Mouse (Mus musculus) stomach, embryonic 14.5 days (tissue): ENCODE data around the gene Cdr2l. TPM values are rescaled to one million over a fixed set of nuclear protein-coding genes. Genes with fewer than 3 reads are reported as not detected.
A peak's percentile ranks its signal among the peaks of the same experiment; 100 is the strongest.
"Not testable (repeated sequence)": the region's sequence is repeated elsewhere in the genome, so short reads cannot be mapped to it uniquely, and the experiment has no call there.

Experiments used
- ATAC-seq: fragments of 200-750 bp; cut with Nextera tagmentation; 2 replicates; pipeline ENCODE4 v1.8.0; 2017; ENCODE audit warnings: low read depth, moderate TSS enrichment; ENCODE audit not compliant: insufficient number of reproducible peaks, insufficient read depth, low FRiP score
- H3K27ac ChIP-seq: fragments of 300-500 bp; sonication (generic); 2 replicates; pipeline ENCODE4 v1.5.1; 2014; ENCODE audit warnings: mild to moderate bottlenecking, low read length, moderate library complexity, mixed read lengths
- H3K27me3 ChIP-seq: fragments of 300-500 bp; sonication (generic); 2 replicates; pipeline ENCODE4 v1.6.1; 2014; ENCODE audit warnings: low read length, control low read depth, mixed read lengths; ENCODE audit not compliant: control insufficient read depth, insufficient read depth
- H3K36me3 ChIP-seq: fragments of 300-500 bp; sonication (generic); 2 replicates; pipeline ENCODE4 v1.6.1; 2014; ENCODE audit warnings: mild to moderate bottlenecking, control low read depth, low read length, moderate library complexity, mixed read lengths; ENCODE audit not compliant: control insufficient read depth, insufficient read depth
- H3K4me1 ChIP-seq: fragments of 300-500 bp; sonication (generic); 2 replicates; pipeline ENCODE4 v1.6.1; 2014; ENCODE audit warnings: low read length, control low read depth, mixed read lengths; ENCODE audit not compliant: control insufficient read depth, insufficient read depth
- H3K4me2 ChIP-seq: fragments of 300-500 bp; sonication (generic); replicated peaks from 2 replicates; pipeline ENCODE4 v1.6.1; 2014; ENCODE audit warnings: low read depth, low read length, control low read depth
- H3K4me3 ChIP-seq: fragments of 300-500 bp; sonication (generic); 2 replicates; pipeline ENCODE4 v1.5.1; 2014; ENCODE audit warnings: low read depth, low read length, control low read depth
- H3K9ac ChIP-seq: fragments of 300-500 bp; sonication (generic); replicated peaks from 2 replicates; pipeline ENCODE4 v1.6.1; 2014; ENCODE audit warnings: low read depth, mild to moderate bottlenecking, control low read depth, low read length, moderate library complexity, mixed read lengths
- H3K9me3 ChIP-seq: fragments of 300-500 bp; sonication (generic); 2 replicates; pipeline ENCODE4 v1.6.1; 2016; ENCODE audit warnings: low read depth, low read length, control low read depth; ENCODE audit not compliant: control insufficient read depth
- WGBS: fragments of 180-500 bp; shearing (Covaris S2); extraction: QIAGEN DNeasy Blood & Tissue Kit; methylation state at CpG from one replicate; pipeline ENCODE4 v1.1.7; 2014; 5-methylcytosine and 5-hydroxymethylcytosine counted together
- polyA plus RNA-seq: library from polyadenylated mRNA; unstranded; fragments of >200 nt; fragmentation: Nextera tagmentation; extraction: Ambion mirVana; gene quantifications from 2 replicates; pipeline ENCODE4 v1.2.1, GENCODE M21; 2014

Cdr2l gene
- polyA plus RNA-seq, 1 experiment from 2014 or later: 12.6 TPM

DNA sequence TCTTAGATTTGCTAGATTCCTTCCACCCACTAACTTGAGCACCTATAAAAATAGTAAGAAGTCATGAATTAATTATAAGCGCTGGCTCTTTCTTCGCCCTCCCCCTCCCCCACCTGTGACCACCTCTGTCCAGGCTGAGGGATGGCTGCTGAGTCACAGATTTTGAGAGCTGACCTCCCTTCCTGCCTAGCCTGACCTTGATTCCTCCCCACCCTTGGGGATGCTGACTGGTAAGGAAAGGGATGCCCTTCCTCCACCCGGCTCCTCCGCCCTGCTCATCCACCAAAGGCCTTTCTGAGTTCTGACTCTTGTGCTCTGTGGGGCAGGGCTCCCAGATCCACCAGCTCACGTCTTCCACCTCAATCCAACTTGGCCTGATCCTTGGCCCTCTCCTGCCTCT, 2.9 kb downstream of the Cdr2l start:
- no peaks in the 10 kb centered on the region for H3K36me3 ChIP-seq
- H3K9me3 ChIP-seq: no peaks in the 10 kb centered on the region
- H3K27ac ChIP-seq: no peak overlapping the region
- peaks cover 35% of the 10 kb centered on the region for H3K4me1 ChIP-seq
- H3K4me3 ChIP-seq: no peak overlapping the region
- no peak for ATAC-seq
- 82% methylated on average over 5 of the region's 5 CpGs for WGBS
- no peaks in the 10 kb centered on the region for H3K27me3 ChIP-seq
- no peak overlapping the region for H3K4me2 ChIP-seq
- no peak overlapping the region for H3K9ac ChIP-seq

DNA sequence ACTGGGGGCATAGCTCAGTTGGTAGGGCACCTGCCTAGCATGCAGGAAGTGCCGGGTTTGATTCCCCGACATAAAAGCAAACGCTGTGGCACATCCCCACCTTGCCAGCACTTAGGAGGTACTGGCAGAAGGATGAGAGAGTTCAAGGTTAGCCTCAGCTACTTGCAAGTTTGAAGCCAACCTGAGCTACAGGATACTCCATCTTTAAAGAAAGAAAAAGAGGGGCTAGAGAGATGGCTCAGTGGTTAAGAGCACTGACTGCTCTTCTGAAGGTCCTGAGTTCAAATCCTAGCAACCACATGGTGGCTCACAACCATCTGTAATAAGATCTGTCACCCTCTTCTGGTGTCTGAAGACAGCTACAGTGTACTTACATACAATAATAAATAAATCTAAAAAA, 5.1 kb downstream of the Cdr2l start:
- not testable (repeated sequence) for H3K27me3 ChIP-seq, H3K9me3 ChIP-seq, H3K4me2 ChIP-seq, H3K9ac ChIP-seq, H3K27ac ChIP-seq, H3K4me3 ChIP-seq, ATAC-seq, H3K36me3 ChIP-seq
- WGBS: 90% methylated on average over 3 of the region's 3 CpGs
- H3K4me1 ChIP-seq: peaks cover 27% of the 10 kb centered on the region

DNA sequence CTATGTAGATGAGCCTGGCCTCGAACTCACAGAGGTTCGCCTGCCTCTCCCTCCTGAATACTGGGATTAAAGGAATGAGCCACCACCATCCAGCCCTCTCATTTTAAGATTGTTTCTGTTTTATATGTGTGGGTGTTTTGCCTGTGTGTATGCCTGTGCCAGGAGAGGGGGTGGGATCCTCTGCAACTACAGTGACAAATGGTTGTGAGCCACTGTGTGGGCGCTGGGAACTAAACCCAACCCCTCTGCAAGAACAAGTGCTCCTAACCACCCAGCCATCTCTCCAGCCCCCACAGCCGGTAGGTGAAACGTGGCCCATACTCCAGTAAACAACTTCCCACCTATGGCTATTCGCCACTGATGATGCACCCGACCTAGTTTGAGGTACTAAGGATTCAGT, 9.6 kb downstream of the Cdr2l start:
- peaks cover 19% of the 10 kb centered on the region; the same call in 1 of the 2 replicates for H3K36me3 ChIP-seq
- ATAC-seq: no peak
- no peak overlapping the region for H3K4me2 ChIP-seq
- H3K27ac ChIP-seq: no peak overlapping the region
- no peaks in the 10 kb centered on the region for H3K27me3 ChIP-seq
- H3K9ac ChIP-seq: no peak overlapping the region
- H3K4me1 ChIP-seq: no peaks in the 10 kb centered on the region
- H3K4me3 ChIP-seq: no peak overlapping the region
- no peaks in the 10 kb centered on the region for H3K9me3 ChIP-seq
- 93% methylated on average over 7 of the region's 7 CpGs for WGBS

DNA sequence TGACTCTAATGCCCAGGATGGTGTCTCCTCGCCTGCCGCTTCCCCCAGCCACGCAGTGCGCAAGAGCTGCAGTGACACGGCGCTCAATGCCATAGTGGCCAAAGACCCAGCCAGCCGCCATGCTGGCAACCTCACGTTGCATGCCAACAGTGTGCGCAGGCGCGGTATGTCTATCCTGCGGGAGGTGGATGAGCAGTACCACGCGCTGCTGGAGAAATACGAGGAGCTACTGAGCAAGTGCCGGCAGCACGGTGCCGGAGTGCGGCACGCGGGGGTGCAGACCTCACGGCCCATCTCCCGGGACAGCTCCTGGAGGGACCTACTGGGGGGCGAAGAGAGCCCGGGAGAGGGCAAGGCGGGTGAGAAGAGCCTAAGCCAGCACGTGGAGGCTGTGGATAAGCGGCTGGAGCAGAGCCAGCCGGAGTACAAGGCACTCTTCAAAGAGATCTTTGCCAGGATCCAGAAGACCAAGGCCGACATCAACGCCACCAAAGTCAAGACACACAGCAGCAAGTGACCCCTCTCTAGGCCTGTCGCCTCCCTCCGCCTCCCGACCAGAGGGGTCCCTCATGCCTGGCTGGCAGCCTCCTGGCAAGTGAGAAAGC, 12.1 kb downstream of the Cdr2l start:
- H3K9ac ChIP-seq: no peak overlapping the region
- no peak overlapping the region for H3K27ac ChIP-seq
- peaks cover 19% of the 10 kb centered on the region; the same call in 1 of the 2 replicates for H3K36me3 ChIP-seq
- no peaks in the 10 kb centered on the region for H3K9me3 ChIP-seq
- 0 out of 2 replicates have a peak, but pooled peaks have one; percentile 28 for ATAC-seq
- H3K27me3 ChIP-seq: no peaks in the 10 kb centered on the region
- H3K4me2 ChIP-seq: peak overlapping the region; percentile 5; the same call in 1 of the 2 replicates
- H3K4me3 ChIP-seq: no peak overlapping the region
- H3K4me1 ChIP-seq: no peaks in the 10 kb centered on the region
- 63% methylated on average over 34 of the region's 34 CpGs for WGBS

DNA sequence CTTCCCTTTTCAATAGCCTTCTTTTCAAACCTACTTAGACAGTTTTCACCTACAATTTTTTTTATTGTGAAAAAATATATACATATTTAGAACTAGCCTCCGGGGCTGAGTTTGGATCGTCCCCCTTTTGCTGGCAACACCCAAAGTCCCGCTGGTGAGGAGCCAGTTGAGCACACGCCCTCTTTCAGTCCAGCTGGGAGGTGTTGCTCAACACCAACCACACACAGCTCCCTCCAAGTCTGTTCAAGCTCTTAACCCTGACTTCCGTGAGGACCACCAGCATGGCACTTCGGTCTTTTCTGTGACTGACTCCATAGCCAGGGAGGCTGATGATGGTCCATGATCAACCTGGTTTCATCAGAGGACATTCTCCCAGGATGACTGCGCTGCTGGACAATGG, 16.4 kb downstream of the Cdr2l start:
- H3K36me3 ChIP-seq: peaks cover 8% of the 10 kb centered on the region; the same call in 1 of the 2 replicates
- H3K4me3 ChIP-seq: no peak overlapping the region
- no peak overlapping the region for H3K4me2 ChIP-seq
- no peak overlapping the region for H3K9ac ChIP-seq
- H3K27me3 ChIP-seq: no peaks in the 10 kb centered on the region
- H3K9me3 ChIP-seq: no peaks in the 10 kb centered on the region
- H3K4me1 ChIP-seq: no peaks in the 10 kb centered on the region
- 76% methylated on average over 7 of the region's 7 CpGs for WGBS
- ATAC-seq: no peak
- H3K27ac ChIP-seq: no peak overlapping the region

DNA sequence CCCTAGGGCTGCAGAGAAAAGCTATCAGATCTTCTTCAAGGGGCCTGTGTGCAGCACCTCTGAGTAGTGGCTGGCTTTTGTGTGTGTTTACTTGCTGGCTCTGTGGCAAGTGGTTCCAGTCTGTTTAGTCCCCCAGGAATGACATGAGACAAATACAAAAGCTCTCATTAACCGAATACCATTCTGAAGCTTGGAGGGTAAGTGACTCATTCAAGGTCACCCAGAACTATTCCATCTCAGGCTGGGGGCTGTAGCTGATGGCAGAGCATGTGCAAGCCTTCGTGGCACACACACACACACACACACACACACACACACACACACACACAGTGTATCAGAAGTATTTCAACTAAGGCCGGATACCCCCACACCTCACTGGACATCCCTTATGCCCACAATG, 18.4 kb downstream of the Cdr2l start:
- Histone ChIP-seq H3K27ac (no peak overlapping the region), H3K4me3 (no peak overlapping the region)

DNA sequence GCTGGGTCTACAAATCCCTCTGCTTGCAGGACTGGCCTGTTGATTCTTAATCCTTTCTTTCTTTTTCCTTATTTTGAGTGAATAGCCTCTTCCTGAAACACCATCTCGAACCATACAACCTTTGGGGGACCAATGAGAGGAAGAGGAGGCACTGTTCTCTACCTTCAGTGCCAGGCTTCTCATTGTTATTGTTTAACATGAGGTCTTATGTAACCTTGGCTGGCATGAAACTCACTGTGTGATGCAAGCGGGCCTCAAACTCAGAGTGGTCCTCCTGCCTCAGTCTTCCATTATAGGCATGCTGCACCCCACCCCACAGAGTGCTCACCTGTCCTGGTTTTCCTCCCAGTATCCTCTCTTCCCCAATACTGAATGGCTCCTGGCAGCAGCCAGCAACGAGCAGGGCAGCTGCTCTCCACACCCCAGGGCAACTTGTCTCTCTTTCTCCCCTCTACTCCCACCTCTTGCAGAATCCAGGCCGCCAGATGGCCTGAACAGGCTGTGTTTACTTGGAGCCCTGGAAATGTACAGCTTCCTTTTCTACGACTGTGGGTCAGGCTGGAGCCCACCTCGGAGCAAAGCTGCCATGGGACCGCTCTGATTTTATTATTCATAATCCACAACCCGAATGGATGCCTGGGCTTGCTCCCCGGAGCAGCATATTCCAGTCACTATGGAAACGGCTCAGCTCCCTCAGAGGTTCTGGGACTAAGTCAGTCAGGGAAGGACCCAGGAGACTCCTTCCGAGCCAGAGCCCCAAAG, 19.1 kb downstream of the Cdr2l start:
- Histone ChIP-seq H3K9me3 (no peaks in the 10 kb centered on the region), H3K4me1 (peaks cover 7% of the 10 kb centered on the region), H3K4me3 (no peak overlapping the region), H3K36me3 (no peaks in the 10 kb centered on the region), H3K9ac (no peak overlapping the region), H3K4me2 (no peak overlapping the region), H3K27me3 (no peaks in the 10 kb centered on the region), H3K27ac (no peak overlapping the region)
- WGBS: 43% methylated on average over 11 of the region's 11 CpGs
- no peak for ATAC-seq

More for the DNA sequence above, 18.4 kb downstream of the Cdr2l start:
- H3K9ac ChIP-seq: no peak overlapping the region
- no peak for ATAC-seq
- H3K4me1 ChIP-seq: peaks cover 7% of the 10 kb centered on the region
- H3K4me2 ChIP-seq: no peak overlapping the region
- H3K36me3 ChIP-seq: peaks cover 2% of the 10 kb centered on the region; the same call in 1 of the 2 replicates
- 65% methylated on average over 3 of the region's 3 CpGs for WGBS
- no peaks in the 10 kb centered on the region for H3K9me3 ChIP-seq
- H3K27me3 ChIP-seq: no peaks in the 10 kb centered on the region

DNA sequence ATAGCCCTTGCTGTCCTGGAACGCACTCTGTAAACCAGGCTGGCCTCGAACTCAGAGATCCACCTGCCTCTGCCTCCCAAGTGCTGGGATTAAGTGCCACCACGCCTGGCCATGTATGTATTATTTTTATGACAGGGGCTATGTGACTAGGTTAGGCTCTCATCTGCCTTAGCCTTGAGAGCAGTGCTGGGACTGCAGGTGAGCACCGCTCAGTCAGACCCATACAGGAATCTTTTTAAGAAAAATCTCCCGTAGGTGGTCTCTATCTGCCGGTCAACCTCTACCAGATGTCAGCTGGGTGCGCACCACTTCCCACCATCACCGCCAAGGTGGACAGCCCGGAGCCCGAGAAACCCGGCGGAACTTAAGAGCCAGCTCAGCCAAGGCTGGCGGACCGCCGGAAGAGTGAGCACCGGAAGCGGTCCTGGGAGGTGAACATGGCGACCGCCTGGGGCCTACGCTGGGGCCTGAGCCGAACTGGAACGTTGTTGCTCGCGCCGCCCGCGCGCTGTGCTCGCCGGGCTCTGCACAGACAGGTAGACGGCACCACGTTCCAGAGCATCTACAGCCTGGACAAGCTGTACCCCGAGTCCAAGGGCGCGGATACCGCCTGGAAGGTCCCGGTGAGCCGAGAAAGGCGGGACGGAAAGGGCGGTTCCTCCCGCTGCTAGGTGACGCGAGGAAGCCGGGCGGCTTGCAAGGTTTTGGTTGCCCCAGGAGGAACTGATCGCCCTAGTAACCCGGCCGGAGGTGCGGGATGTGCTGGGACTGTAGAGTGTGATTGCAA, 21.8 kb downstream of the Cdr2l start, which contains the start of gene Mrpl58:
Mrpl58 (plus strand) TSS at position 415 of the 787 bp plus-strand sequence.
- 3% methylated on average over 50 of the region's 50 CpGs for WGBS
- H3K27ac ChIP-seq: peak within 1 kb of the TSS; percentile 73
- peaks cover 7% of the 10 kb centered on the region for H3K4me1 ChIP-seq
- peak within 1 kb of the TSS; percentile 59 for H3K9ac ChIP-seq
- no peaks in the 10 kb centered on the region for H3K36me3 ChIP-seq
- peak within 1 kb of the TSS; percentile 54 for H3K4me2 ChIP-seq
- no peaks in the 10 kb centered on the region for H3K9me3 ChIP-seq
- H3K27me3 ChIP-seq: no peaks in the 10 kb centered on the region
- peak; percentile 89 for ATAC-seq
- H3K4me3 ChIP-seq: peak within 1 kb of the TSS; percentile 90
